Mouse (Mus musculus): ENCODE data around the gene Ppie. TPM values are rescaled to one million over a fixed set of nuclear protein-coding genes. Genes with fewer than 3 reads are reported as not detected.

Ppie gene
- polyA plus RNA-seq, 1 experiment from 2014 or later: 48.9 TPM

DNA sequence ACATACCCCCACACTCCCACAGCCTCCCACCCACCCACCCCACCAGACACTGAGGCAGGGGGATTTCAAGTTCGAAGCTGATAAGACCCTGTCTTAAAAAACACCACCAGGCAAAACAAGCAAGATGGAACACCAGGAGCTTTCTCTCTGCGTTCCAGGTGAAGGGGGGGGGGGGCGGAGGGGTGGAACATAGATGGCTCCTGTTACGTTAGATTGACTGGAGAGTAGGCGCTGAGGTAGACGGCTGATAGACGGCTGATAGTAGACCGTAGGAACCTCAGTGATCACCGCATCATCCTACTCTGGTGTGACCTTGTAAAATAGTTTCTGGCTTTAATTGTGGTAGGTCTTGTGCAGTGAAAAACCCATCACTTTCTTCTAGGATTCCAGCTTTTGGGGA lies 45.9 kb downstream of the Ppie start:
- Histone ChIP-seq H3K4me1 (replicated peaks; ENCODE audit: control insufficient read depth, insufficient read depth) (no peaks in the 10 kb centered on the region), H3K27me3 (ENCODE audit: control insufficient read depth, insufficient read depth, low read length) (no peaks in the 10 kb centered on the region), H3K36me3 (ENCODE audit: control insufficient read depth, insufficient read depth, low read length) (no peaks in the 10 kb centered on the region), H3K9ac (ENCODE audit: low read length) (no peak overlapping the region), H3K27ac (replicated peaks) (no peak overlapping the region), H3K4me2 (replicated peaks; ENCODE audit: low read depth) (peak overlapping the region; percentile 17; the same call in 1 of the 2 replicates), H3K4me3 (ENCODE audit: low read depth, low read length) (no peak overlapping the region), H3K9me3 (ENCODE audit: control insufficient read depth, low read length) (no peaks in the 10 kb centered on the region)
- ATAC-seq (ENCODE audit: low FRiP score, low TSS enrichment): no peak; the same call in 1 of the 2 replicates
- TF ChIP-seq CTCF (IDR thresholded peaks at IDR 0.05; ENCODE audit: low read depth) (no peak), EP300 (optimal IDR thresholded peaks at IDR 0.05) (no peak)
- 34% methylated on average over 8 of the region's 9 CpGs for WGBS
- no peak for DNase-seq (ENCODE audit: low spot score)

DNA sequence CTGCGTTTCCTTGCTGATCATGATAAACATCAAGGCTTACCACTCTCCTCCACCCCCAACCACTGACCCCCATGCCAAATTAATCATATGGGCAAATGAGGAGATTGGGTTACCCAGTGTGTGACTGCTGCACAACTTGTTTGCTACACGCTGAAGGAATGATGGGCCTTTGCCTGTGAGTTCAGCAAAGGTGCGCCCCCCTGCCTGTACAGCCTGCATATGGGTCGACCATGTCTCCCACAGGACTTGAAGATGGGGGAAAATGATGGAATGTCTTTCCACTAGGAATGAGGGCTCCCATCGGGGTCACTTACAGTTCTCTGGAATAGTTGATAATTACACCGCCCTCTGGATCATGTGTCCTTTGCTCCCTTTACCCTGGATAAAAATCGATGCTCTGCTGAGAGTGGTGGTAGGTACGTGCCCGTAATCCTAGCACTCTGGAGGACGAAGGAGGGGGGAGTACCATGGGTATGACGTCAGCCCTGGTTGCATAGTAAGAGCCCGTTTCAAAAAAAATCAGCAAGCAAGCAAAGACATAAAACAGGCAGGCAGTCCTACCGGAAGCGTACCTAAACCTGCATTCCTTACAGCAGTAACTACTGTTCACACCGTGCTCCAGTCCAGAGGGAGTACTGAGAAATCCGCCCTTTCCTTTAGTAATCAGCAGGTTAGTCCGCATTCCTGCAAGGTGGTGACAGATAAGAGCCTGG lies 46.5 kb downstream of the Ppie start:
- DNase-seq (ENCODE audit: low spot score) (peak; percentile 60), ATAC-seq (ENCODE audit: low FRiP score, low TSS enrichment) (peak; percentile 94)
- H3K4me3 ChIP-seq (ENCODE audit: low read depth, low read length): no peak overlapping the region; the same call in 1 of the 2 replicates
- peak overlapping the region; percentile 9; the same call in 1 of the 2 replicates for H3K27ac ChIP-seq (replicated peaks)
- H3K36me3 ChIP-seq (ENCODE audit: control insufficient read depth, insufficient read depth, low read length): no peaks in the 10 kb centered on the region
- no peaks in the 10 kb centered on the region for H3K27me3 ChIP-seq (ENCODE audit: control insufficient read depth, insufficient read depth, low read length)
- H3K9me3 ChIP-seq (ENCODE audit: control insufficient read depth, low read length): no peaks in the 10 kb centered on the region
- WGBS: 31% methylated on average over 17 of the region's 17 CpGs
- TF ChIP-seq CTCF (IDR thresholded peaks at IDR 0.05; ENCODE audit: low read depth) (no peak), EP300 (optimal IDR thresholded peaks at IDR 0.05) (no peak)
- H3K9ac ChIP-seq (ENCODE audit: low read length): no peak overlapping the region
- no peaks in the 10 kb centered on the region for H3K4me1 ChIP-seq (replicated peaks; ENCODE audit: control insufficient read depth, insufficient read depth)
- H3K4me2 ChIP-seq (replicated peaks; ENCODE audit: low read depth): peak overlapping the region; percentile 41

DNA sequence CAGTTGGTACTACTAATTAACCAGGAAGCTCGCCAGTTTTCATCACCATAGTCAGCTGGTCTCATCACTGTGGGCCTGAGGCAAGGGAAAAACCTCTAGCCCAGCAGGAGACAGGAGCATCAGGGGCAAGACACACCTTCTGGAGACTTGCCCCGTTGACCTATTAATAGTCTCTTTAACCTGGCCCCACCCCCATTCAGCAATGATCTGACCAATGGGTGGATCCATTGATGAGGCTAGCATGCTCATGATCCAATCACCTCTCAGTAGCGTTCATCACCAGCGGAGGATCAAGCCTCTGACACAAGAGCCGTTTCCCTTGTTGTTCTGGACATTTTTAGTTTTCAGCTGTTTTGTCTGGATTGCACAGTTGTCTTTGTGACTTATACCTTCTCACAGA lies 47.1 kb downstream of the Ppie start:
- WGBS: 56% methylated on average over 5 of the region's 5 CpGs
- peak; percentile 13 for DNase-seq (ENCODE audit: low spot score)
- H3K27me3 ChIP-seq (ENCODE audit: control insufficient read depth, insufficient read depth, low read length): no peaks in the 10 kb centered on the region
- no peak; the same call in 1 of the 2 replicates for ATAC-seq (ENCODE audit: low FRiP score, low TSS enrichment)
- H3K36me3 ChIP-seq (ENCODE audit: control insufficient read depth, insufficient read depth, low read length): no peaks in the 10 kb centered on the region
- H3K4me3 ChIP-seq (ENCODE audit: low read depth, low read length): no peak overlapping the region
- H3K9me3 ChIP-seq (ENCODE audit: control insufficient read depth, low read length): no peaks in the 10 kb centered on the region
- TF ChIP-seq CTCF (IDR thresholded peaks at IDR 0.05; ENCODE audit: low read depth) (no peak), EP300 (optimal IDR thresholded peaks at IDR 0.05) (no peak)
- no peak overlapping the region for H3K9ac ChIP-seq (ENCODE audit: low read length)
- H3K4me1 ChIP-seq (replicated peaks; ENCODE audit: control insufficient read depth, insufficient read depth): no peaks in the 10 kb centered on the region
- H3K4me2 ChIP-seq (replicated peaks; ENCODE audit: low read depth): no peak overlapping the region
- H3K27ac ChIP-seq (replicated peaks): no peak overlapping the region

DNA sequence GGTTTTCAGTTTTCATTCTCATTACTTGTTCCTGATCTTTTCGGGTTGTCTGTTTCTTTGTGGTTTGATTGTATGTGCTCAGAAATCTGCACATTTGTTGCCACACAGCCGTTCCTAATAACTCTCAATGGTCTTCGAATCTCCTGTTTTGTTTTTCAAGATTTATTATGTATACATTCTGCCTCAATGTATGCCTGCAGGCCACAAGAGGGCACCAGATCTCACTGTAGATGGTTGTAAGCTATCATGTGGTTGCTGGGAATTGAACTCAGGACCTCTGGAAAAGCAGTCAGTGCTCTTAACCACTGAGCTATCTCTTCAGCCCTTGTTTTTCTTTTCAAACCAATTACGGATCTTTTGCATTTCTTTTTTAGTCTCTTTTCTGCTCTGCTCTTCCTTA lies 53.4 kb downstream of the Ppie start:
- H3K4me3 ChIP-seq (ENCODE audit: low read depth, low read length): no peak overlapping the region
- WGBS: 80% methylated on average over 4 of the region's 4 CpGs
- ATAC-seq (ENCODE audit: low FRiP score, low TSS enrichment): no peak
- H3K4me1 ChIP-seq (replicated peaks; ENCODE audit: control insufficient read depth, insufficient read depth): no peaks in the 10 kb centered on the region
- no peaks in the 10 kb centered on the region for H3K9me3 ChIP-seq (ENCODE audit: control insufficient read depth, low read length)
- H3K9ac ChIP-seq (ENCODE audit: low read length): no peak overlapping the region
- DNase-seq (ENCODE audit: low spot score): no peak
- H3K27ac ChIP-seq (replicated peaks): no peak overlapping the region
- H3K36me3 ChIP-seq (ENCODE audit: control insufficient read depth, insufficient read depth, low read length): no peaks in the 10 kb centered on the region
- no peaks in the 10 kb centered on the region for H3K27me3 ChIP-seq (ENCODE audit: control insufficient read depth, insufficient read depth, low read length)
- H3K4me2 ChIP-seq (replicated peaks; ENCODE audit: low read depth): no peak overlapping the region
- peak; percentile 43 for TF ChIP-seq CTCF (IDR thresholded peaks at IDR 0.05; ENCODE audit: low read depth)
- TF ChIP-seq EP300 (optimal IDR thresholded peaks at IDR 0.05): no peak

DNA sequence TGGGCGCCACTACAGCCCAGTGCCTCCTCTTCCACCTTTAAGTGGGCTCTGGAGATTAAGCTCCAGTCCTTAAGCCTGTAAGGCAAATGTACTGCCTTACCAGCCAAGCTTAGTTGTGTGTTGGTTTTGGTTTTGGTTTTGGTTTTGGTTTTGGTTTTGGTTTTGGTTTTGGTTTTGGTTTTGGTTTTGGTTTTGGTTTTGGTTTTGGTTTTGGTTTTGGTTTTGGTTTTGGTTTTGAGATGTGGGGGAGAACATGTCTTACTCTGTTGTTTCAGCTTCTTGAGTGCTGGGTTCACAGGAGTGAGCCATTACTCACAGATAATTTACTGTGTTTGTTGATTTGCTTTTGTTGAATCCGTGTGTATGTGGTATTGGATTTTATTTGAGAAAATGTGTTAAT lies 54.5 kb downstream of the Ppie start:
- H3K9me3 ChIP-seq (ENCODE audit: control insufficient read depth, low read length): no peaks in the 10 kb centered on the region
- ATAC-seq (ENCODE audit: low FRiP score, low TSS enrichment) (no peak), DNase-seq (ENCODE audit: low spot score) (no peak)
- H3K4me1 ChIP-seq (replicated peaks; ENCODE audit: control insufficient read depth, insufficient read depth): no peaks in the 10 kb centered on the region
- no peak overlapping the region for H3K4me3 ChIP-seq (ENCODE audit: low read depth, low read length)
- H3K4me2 ChIP-seq (replicated peaks; ENCODE audit: low read depth): no peak overlapping the region
- WGBS: 79% methylated on average over 2 of the region's 2 CpGs
- H3K36me3 ChIP-seq (ENCODE audit: control insufficient read depth, insufficient read depth, low read length): no peaks in the 10 kb centered on the region
- no peak for TF ChIP-seq CTCF (IDR thresholded peaks at IDR 0.05; ENCODE audit: low read depth)
- TF ChIP-seq EP300 (optimal IDR thresholded peaks at IDR 0.05): no peak
- no peak overlapping the region for H3K27ac ChIP-seq (replicated peaks)
- no peak overlapping the region for H3K9ac ChIP-seq (ENCODE audit: low read length)
- no peaks in the 10 kb centered on the region for H3K27me3 ChIP-seq (ENCODE audit: control insufficient read depth, insufficient read depth, low read length)

DNA sequence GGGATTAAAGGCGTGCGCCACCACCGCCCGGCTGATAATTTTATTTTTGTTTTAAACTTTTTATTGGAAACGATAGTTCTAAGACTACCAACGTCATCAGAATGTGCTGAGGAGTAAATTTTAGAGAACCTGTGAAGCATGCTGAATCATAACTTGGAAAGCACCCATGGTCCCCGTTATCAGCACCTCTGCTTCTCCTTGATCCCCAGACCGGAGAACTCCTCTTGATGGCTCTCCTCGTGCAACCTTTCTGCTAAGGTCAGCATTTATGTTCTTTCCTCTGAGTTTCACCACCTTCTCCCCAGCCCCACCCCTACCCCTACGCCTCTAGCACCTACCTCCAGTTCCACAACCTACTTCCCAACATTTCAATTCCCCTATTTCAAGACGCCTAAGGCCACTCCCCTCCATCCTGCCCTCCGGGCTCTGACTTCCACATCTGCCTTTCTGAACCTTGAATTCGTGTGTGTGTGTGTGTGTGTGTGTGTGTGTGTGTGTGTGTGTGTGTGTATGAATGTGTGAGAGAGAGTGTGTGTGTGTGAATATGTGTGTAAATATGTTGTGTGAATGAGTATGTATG lies 56.3 kb downstream of the Ppie start:
- no peaks in the 10 kb centered on the region for H3K27me3 ChIP-seq (ENCODE audit: control insufficient read depth, insufficient read depth, low read length)
- WGBS: 62% methylated on average over 13 of the region's 13 CpGs
- TF ChIP-seq CTCF (IDR thresholded peaks at IDR 0.05; ENCODE audit: low read depth) (no peak), EP300 (optimal IDR thresholded peaks at IDR 0.05) (no peak)

More for the DNA sequence above, 56.3 kb downstream of the Ppie start:
- H3K9me3 ChIP-seq (ENCODE audit: control insufficient read depth, low read length): no peaks in the 10 kb centered on the region
- H3K9ac ChIP-seq (ENCODE audit: low read length): no peak overlapping the region
- no peak overlapping the region for H3K4me3 ChIP-seq (ENCODE audit: low read depth, low read length)
- H3K4me1 ChIP-seq (replicated peaks; ENCODE audit: control insufficient read depth, insufficient read depth): no peaks in the 10 kb centered on the region
- H3K4me2 ChIP-seq (replicated peaks; ENCODE audit: low read depth): no peak overlapping the region
- DNase-seq (ENCODE audit: low spot score) (no peak), ATAC-seq (ENCODE audit: low FRiP score, low TSS enrichment) (no peak)
- H3K36me3 ChIP-seq (ENCODE audit: control insufficient read depth, insufficient read depth, low read length): no peaks in the 10 kb centered on the region
- H3K27ac ChIP-seq (replicated peaks): no peak overlapping the region
